16 mouse cellular contexts compared by ENCODE assay signal in genomic region chr7:92333220-92333898, GRCm38 (mm10).
"Had no signal": no experiment of that assay in that cellular context is flagged by ENCODE, and none has a peak within 500 bp of the region (broad histone marks: within the 10 kb centered on the region; RNA-seq: fewer than 3 reads in every experiment).

No protein-coding gene starts in this region.

- H3K4me1 ChIP-seq: limb, embryonic 15.5 days; liver, embryonic 12.5 days; midbrain, embryonic 10.5 days; midbrain, embryonic 15.5 days; neural tube, embryonic 13.5 days had no signal

- H3K27ac ChIP-seq: kidney, postnatal 0 days; layer of hippocampus, adult 2 months; left cerebral cortex, adult 2 months; limb, embryonic 15.5 days; liver, embryonic 12.5 days; midbrain, embryonic 10.5 days; midbrain, embryonic 15.5 days; neural tube, embryonic 13.5 days had no signal

- H3K9me3 ChIP-seq: limb, embryonic 15.5 days; liver, embryonic 12.5 days; midbrain, embryonic 10.5 days; midbrain, embryonic 15.5 days; neural tube, embryonic 13.5 days had no signal

- H3K4me2 ChIP-seq: limb, embryonic 15.5 days; liver, embryonic 12.5 days; lung, embryonic 14.5 days; midbrain, embryonic 15.5 days; neural tube, embryonic 13.5 days had no signal

- DNase-seq: kidney, adult 11 months; kidney, adult 9 months; kidney, postnatal 4 days; lung, embryonic 14.5 days; lung, postnatal 10 days; lung, postnatal 4 days; right cerebral cortex, postnatal 14 days; thymus, postnatal 36 days had no signal

- H3K4me3 ChIP-seq: layer of hippocampus, adult 2 months; left cerebral cortex, adult 2 months; limb, embryonic 15.5 days; liver, embryonic 12.5 days; midbrain, embryonic 10.5 days; midbrain, embryonic 15.5 days; neural tube, embryonic 13.5 days had no signal

- H3K36me3 ChIP-seq: limb, embryonic 15.5 days; liver, embryonic 12.5 days; midbrain, embryonic 10.5 days; midbrain, embryonic 15.5 days; neural tube, embryonic 13.5 days had no signal

- ATAC-seq: liver, embryonic 12.5 days; midbrain, embryonic 15.5 days had no signal

- H3K27me3 ChIP-seq: limb, embryonic 15.5 days; liver, embryonic 12.5 days; midbrain, embryonic 15.5 days; neural tube, embryonic 13.5 days had no signal

- H3K9ac ChIP-seq: limb, embryonic 15.5 days; liver, embryonic 12.5 days; lung, embryonic 14.5 days; midbrain, embryonic 15.5 days; neural tube, embryonic 13.5 days had no signal
